Mouse (Mus musculus) liver, embryonic 11.5 days (tissue): ENCODE results near the gene Igf1. TPM values are rescaled to one million over a fixed set of nuclear protein-coding genes. Genes with fewer than 3 reads are reported as not detected.

ENCODE experiments used
- ATAC-seq: fragments of 200-750 bp; cut with Nextera tagmentation; replicated peaks from 2 replicates; pipeline ENCODE4 v1.8.0; 2017; ENCODE audit warnings: moderate number of reproducible peaks, mild to moderate bottlenecking, moderate TSS enrichment, moderate library complexity; ENCODE audit not compliant: low FRiP score
- DNase-seq: peaks from one replicate; pipeline ENCODE4 v3.0.0-alpha.2; 2017; ENCODE audit warnings: low spot score
- H3K27ac ChIP-seq: fragments of 300-500 bp; sonication (generic); 2 replicates; pipeline ENCODE4 v1.5.1; 2014; ENCODE audit warnings: mild to moderate bottlenecking, low read depth, low read length, control low read depth
- H3K27me3 ChIP-seq: fragments of 300-500 bp; sonication (generic); replicated peaks from 2 replicates; pipeline ENCODE4 v1.6.1; 2014; ENCODE audit warnings: low read length, mixed read lengths; ENCODE audit not compliant: control insufficient read depth, insufficient read depth
- H3K36me3 ChIP-seq: fragments of 300-500 bp; sonication (generic); 2 replicates; pipeline ENCODE4 v1.6.1; 2014; ENCODE audit warnings: mild to moderate bottlenecking, low read length, moderate library complexity, mixed read lengths; ENCODE audit not compliant: control insufficient read depth, insufficient read depth
- H3K4me1 ChIP-seq: fragments of 300-500 bp; sonication (generic); replicated peaks from 2 replicates; pipeline ENCODE4 v1.6.1; 2014; ENCODE audit warnings: low read length, mixed read lengths; ENCODE audit not compliant: control insufficient read depth, insufficient read depth
- H3K4me2 ChIP-seq: fragments of 300-500 bp; sonication (generic); 2 replicates; pipeline ENCODE4 v1.6.1; 2014; ENCODE audit warnings: mild to moderate bottlenecking, control low read depth, moderate library complexity
- H3K4me3 ChIP-seq: fragments of 300-500 bp; sonication (generic); 2 replicates; pipeline ENCODE4 v1.5.1; 2014; ENCODE audit warnings: low read depth, low read length, control low read depth
- H3K9ac ChIP-seq: fragments of 300-500 bp; sonication (generic); 2 replicates; pipeline ENCODE4 v1.6.1; 2014; ENCODE audit warnings: low read depth, low read length, control low read depth
- H3K9me3 ChIP-seq: fragments of 300-500 bp; sonication (generic); 2 replicates; pipeline ENCODE4 v1.6.1; 2016; ENCODE audit warnings: low read length, inconsistent platforms, mixed read lengths; ENCODE audit not compliant: control insufficient read depth
- WGBS: fragments of 180-500 bp; shearing (Covaris S2); extraction: QIAGEN DNeasy Blood & Tissue Kit; methylation state at CpG from one replicate; pipeline ENCODE4 v1.1.7; 2014; 5-methylcytosine and 5-hydroxymethylcytosine counted together
- polyA plus RNA-seq: library from polyadenylated mRNA; unstranded; fragments of >200 nt; fragmentation: Nextera tagmentation; extraction: Ambion mirVana; gene quantifications from 2 replicates; pipeline ENCODE4 v1.2.1, GENCODE M21; 2014

Igf1 gene
- polyA plus RNA-seq, 1 experiment from 2014 or later: 21.8 TPM

DNA sequence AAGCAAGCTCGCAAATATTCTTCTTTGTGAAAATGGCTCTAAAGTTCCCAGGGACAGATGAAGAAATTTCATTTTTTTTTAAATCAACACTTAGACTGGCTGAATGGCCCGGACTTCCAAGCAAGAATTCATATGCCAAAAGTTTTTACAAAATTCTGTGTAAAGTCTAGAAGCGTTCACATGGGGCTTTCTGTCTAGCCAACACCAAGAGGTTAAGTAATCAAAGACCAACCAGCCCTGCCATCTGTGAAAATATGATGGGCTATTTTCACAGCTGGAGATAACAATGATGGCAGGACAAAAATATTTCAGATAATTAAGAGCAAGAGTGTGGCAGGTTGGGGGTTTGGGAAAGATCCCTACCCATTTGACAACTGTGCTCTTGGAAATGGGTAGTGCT is 64.2 kb downstream of the Igf1 start:
- no peaks in the 10 kb centered on the region for H3K27me3 ChIP-seq
- no peak overlapping the region for H3K4me3 ChIP-seq
- no peak for ATAC-seq
- no peak for DNase-seq
- no peak overlapping the region for H3K4me2 ChIP-seq
- 87% methylated on average over 3 of the region's 3 CpGs for WGBS
- no peaks in the 10 kb centered on the region for H3K9me3 ChIP-seq
- no peaks in the 10 kb centered on the region for H3K4me1 ChIP-seq
- H3K36me3 ChIP-seq: no peaks in the 10 kb centered on the region
- H3K9ac ChIP-seq: no peak overlapping the region
- no peak overlapping the region for H3K27ac ChIP-seq

DNA sequence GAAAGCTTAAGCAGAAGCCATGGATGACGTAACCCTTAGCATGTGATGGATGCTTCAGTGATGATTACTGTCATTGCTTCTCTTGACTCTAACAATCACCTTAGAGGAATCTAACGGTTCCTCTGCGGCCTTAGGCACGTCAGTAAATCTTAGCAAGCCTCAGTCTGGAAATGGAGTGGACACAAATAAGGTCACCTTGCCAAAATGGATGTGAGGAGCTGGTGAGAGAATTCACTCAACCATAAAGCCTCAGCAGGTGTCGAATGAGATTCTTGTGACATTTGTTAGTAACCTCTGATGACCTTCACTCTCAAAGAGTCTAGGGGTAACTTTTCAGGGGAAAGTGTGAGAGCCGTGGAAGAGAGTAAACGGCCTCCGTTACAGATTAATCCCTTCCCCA is 68.5 kb downstream of the Igf1 start:
- H3K4me1 ChIP-seq: no peaks in the 10 kb centered on the region
- WGBS: 70% methylated on average over 8 of the region's 8 CpGs
- H3K27ac ChIP-seq: no peak overlapping the region
- no peaks in the 10 kb centered on the region for H3K27me3 ChIP-seq
- H3K4me2 ChIP-seq: no peak overlapping the region
- DNase-seq: no peak
- no peaks in the 10 kb centered on the region for H3K36me3 ChIP-seq
- H3K9ac ChIP-seq: no peak overlapping the region
- no peak for ATAC-seq
- no peaks in the 10 kb centered on the region for H3K9me3 ChIP-seq
- no peak overlapping the region for H3K4me3 ChIP-seq

DNA sequence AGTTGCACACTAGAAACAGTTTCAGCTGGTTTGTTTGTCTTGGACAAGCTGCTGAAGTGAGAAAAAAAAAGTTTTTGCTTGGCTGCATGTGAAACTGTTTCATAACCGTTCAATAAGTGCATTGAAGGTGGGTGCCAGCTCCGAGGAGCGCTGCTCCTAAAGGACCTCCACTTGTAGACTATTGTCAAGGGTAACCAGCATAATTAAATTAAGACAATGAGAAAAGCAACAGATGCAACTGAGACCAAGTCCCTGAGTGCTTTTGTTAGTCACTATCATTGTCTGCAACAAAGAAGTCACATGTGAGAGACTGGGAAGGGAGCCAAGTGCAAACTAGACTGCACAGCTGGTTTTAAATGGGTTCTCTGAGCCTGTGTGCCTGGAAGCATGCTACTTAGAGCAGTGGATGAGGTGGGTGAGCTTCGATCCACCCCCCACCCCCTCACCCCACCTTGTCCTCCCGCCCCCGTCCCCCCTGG is 69.1 kb downstream of the Igf1 start:
- no peak for DNase-seq
- ATAC-seq: no peak
- no peaks in the 10 kb centered on the region for H3K27me3 ChIP-seq
- no peak overlapping the region for H3K9ac ChIP-seq
- H3K4me1 ChIP-seq: no peaks in the 10 kb centered on the region
- no peaks in the 10 kb centered on the region for H3K36me3 ChIP-seq
- H3K9me3 ChIP-seq: no peaks in the 10 kb centered on the region
- WGBS: 72% methylated on average over 6 of the region's 6 CpGs
- H3K4me3 ChIP-seq: no peak overlapping the region
- no peak overlapping the region for H3K27ac ChIP-seq
- no peak overlapping the region for H3K4me2 ChIP-seq

DNA sequence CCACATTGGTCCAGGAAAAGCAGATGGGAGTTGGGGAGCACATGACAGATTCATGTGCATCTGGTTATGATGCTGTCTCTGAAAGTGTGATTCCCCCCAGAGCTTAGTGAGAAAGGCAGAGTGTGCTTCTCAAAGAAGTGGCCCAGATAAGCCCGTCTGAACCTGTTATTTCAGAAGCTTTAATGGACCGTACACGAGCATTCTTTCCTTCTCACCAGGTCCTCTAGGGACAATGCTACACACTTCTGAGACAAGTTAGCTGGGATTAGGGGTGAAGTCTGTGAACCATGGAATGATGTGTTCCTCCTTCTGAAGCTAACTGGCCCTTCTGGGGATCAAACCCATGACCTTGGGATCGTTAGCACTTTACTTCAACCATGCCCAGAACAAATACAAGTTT is 90.1 kb downstream of the Igf1 start:
- DNase-seq (no peak), ATAC-seq (no peak)
- 80% methylated on average over 4 of the region's 4 CpGs for WGBS
- Histone ChIP-seq H3K4me3 (no peak overlapping the region), H3K27ac (no peak overlapping the region), H3K36me3 (no peaks in the 10 kb centered on the region), H3K9me3 (no peaks in the 10 kb centered on the region), H3K4me2 (no peak overlapping the region), H3K4me1 (no peaks in the 10 kb centered on the region), H3K9ac (no peak overlapping the region), H3K27me3 (no peaks in the 10 kb centered on the region)

DNA sequence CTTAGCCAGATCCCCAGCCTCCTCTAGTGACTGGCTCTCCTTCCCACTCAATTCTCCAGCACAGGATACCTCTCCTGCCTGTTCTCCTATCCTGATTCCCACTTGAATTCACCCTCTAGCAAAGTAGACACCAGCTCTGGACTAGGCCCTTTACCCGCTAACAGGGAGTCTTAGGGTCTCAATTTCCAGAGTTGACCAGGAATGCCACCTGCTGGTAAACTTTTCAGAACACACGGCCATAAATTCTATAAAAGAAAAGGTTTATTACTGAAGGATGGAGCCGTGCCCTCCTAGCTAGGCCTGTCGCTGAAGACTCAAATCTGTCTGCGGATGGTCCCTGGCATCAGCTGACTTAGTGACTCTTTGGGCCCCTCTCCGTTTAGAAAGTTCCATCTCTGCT is 113.5 kb downstream of the Igf1 start:
- Histone ChIP-seq H3K4me2 (no peak overlapping the region), H3K9ac (no peak overlapping the region), H3K4me1 (no peaks in the 10 kb centered on the region), H3K9me3 (no peaks in the 10 kb centered on the region), H3K36me3 (no peaks in the 10 kb centered on the region), H3K27ac (no peak overlapping the region), H3K27me3 (no peaks in the 10 kb centered on the region), H3K4me3 (no peak overlapping the region)
- no peak for ATAC-seq
- no peak for DNase-seq
- WGBS: 67% methylated on average over 6 of the region's 6 CpGs

DNA sequence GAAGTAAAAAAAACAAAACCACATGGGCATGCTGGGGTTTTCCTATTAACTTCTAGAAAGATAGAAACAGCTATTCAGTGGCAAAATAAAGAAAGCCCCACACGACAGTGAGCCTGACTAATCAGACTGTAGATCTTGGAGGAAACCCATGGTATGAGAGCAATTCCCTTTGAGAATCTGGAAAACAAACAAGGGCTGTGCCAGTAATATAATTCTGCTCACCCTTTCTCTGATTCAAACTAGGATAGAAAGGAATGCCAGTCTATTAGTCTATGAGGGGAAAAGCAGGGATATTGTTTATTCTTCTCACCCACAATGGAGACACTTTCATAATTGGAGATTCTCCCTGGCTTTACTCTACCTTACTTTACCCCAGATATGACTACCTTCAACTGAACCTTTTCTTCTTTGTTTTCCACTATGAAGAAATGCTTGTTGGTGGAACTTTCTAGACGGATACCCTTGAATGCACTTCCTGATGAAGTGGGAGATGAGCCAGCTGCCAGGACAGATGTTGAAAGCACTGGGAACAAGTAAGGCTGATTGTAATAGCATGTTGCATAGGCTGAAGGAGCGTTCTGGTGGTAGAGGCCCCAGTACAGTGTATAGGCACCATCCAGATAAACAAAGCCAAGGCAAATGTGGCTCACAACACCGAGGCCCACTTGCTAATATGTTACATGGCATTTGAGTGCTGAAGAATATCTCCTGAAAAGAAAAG is 116.0 kb downstream of the Igf1 start:
- H3K27me3 ChIP-seq: no peaks in the 10 kb centered on the region
- no peaks in the 10 kb centered on the region for H3K4me1 ChIP-seq
- no peak overlapping the region for H3K4me3 ChIP-seq
- WGBS: 70% methylated on average over 4 of the region's 4 CpGs
- no peak overlapping the region for H3K4me2 ChIP-seq
- no peaks in the 10 kb centered on the region for H3K36me3 ChIP-seq
- H3K9me3 ChIP-seq: no peaks in the 10 kb centered on the region
- no peak overlapping the region for H3K27ac ChIP-seq
- no peak for ATAC-seq
- H3K9ac ChIP-seq: no peak overlapping the region
- no peak for DNase-seq

DNA sequence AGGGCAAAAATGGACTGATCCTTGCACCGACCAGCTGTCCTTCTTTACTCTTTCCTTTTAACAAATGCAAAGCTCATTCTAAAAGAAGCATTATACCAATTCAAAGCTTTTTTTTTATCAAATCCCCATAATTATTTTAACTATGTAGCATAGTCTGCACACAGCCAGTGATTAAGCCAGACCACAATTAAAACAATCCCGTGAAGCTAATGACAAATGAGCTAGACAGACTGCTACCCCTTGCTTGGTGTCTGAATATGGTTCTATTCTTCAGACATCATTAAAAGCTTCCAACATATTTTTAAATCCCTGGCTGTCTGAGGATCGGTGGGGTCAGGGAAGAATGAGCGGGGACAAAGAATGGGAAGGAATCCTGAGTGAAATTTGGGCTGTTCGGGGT is 127.3 kb downstream of the Igf1 start:
- Histone ChIP-seq H3K4me1 (no peaks in the 10 kb centered on the region), H3K36me3 (no peaks in the 10 kb centered on the region), H3K27ac (no peak overlapping the region), H3K4me3 (no peak overlapping the region), H3K9ac (no peak overlapping the region), H3K4me2 (no peak overlapping the region), H3K9me3 (no peaks in the 10 kb centered on the region), H3K27me3 (no peaks in the 10 kb centered on the region)
- WGBS: 82% methylated on average over 5 of the region's 5 CpGs
- DNase-seq (no peak), ATAC-seq (no peak)

DNA sequence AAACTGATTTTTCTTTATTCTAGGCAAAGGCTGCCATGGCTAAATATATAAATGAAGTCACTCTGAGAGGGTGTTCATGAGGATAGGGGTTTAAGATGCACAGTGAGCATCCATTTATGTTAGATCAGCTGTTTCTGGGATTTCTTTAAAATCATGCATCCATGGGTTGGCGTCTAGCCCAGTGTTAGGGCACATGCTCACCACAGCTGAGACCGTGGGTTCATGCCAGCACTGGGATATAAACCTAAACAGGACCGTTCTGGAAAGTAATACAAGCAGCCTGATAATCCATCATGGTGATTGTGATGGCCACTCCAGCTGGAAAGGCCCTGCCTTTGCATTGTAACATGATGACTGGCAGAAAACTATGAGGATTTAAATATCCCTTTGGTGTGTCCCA is 128.1 kb downstream of the Igf1 start:
- WGBS: 69% methylated on average over 3 of the region's 3 CpGs
- Histone ChIP-seq H3K9me3 (no peaks in the 10 kb centered on the region), H3K9ac (no peak overlapping the region), H3K4me1 (no peaks in the 10 kb centered on the region), H3K27me3 (no peaks in the 10 kb centered on the region), H3K4me3 (no peak overlapping the region), H3K4me2 (no peak overlapping the region), H3K27ac (no peak overlapping the region), H3K36me3 (no peaks in the 10 kb centered on the region)
- ATAC-seq: no peak
- no peak for DNase-seq
